Mouse (Mus musculus) forebrain, embryonic 11.5 days (tissue): ENCODE results near the gene Catsper3. TPM values are rescaled to one million over a fixed set of nuclear protein-coding genes. Genes with fewer than 3 reads are reported as not detected.

Experiments
- ATAC-seq: fragments of 200-750 bp; cut with Nextera tagmentation; replicated peaks from 2 replicates; pipeline ENCODE4 v1.8.0; 2017; ENCODE audit warnings: moderate TSS enrichment; ENCODE audit not compliant: low FRiP score
- DNase-seq: peaks from one replicate; pipeline ENCODE4 v3.0.0-alpha.2; 2017; ENCODE audit warnings: low spot score
- H3K27ac ChIP-seq: fragments of 300-500 bp; sonication (generic); 2 replicates; pipeline ENCODE4 v1.5.1; 2014; ENCODE audit warnings: low read depth, low read length
- H3K27me3 ChIP-seq: fragments of 300-500 bp; sonication (generic); 2 replicates; pipeline ENCODE4 v1.6.1; 2014; ENCODE audit warnings: mild to moderate bottlenecking, low read length, mixed read lengths; ENCODE audit not compliant: control insufficient read depth, insufficient read depth
- H3K36me3 ChIP-seq: fragments of 300-500 bp; sonication (generic); 2 replicates; pipeline ENCODE4 v1.6.1; 2014; ENCODE audit warnings: mild to moderate bottlenecking, low read length, moderate library complexity, mixed read lengths; ENCODE audit not compliant: control insufficient read depth, insufficient read depth
- H3K4me1 ChIP-seq: fragments of 300-500 bp; sonication (generic); replicated peaks from 2 replicates; pipeline ENCODE4 v1.6.1; 2014; ENCODE audit warnings: low read length, mixed read lengths; ENCODE audit not compliant: control insufficient read depth, insufficient read depth
- H3K4me2 ChIP-seq: fragments of 300-500 bp; sonication (generic); 2 replicates; pipeline ENCODE4 v1.6.1; 2014; ENCODE audit warnings: low read depth, mild to moderate bottlenecking, low read length, moderate library complexity, mixed read lengths; ENCODE audit not compliant: severe bottlenecking
- H3K4me3 ChIP-seq: fragments of 300-500 bp; sonication (generic); 2 replicates; pipeline ENCODE4 v1.5.1; 2014; ENCODE audit warnings: low read depth, low read length
- H3K9ac ChIP-seq: fragments of 300-500 bp; sonication (generic); 2 replicates; pipeline ENCODE4 v1.6.1; 2014; ENCODE audit warnings: low read length
- H3K9me3 ChIP-seq: fragments of 300-500 bp; sonication (generic); 2 replicates; pipeline ENCODE4 v1.6.1; 2016; ENCODE audit warnings: low read length, mixed read lengths; ENCODE audit not compliant: control insufficient read depth
- WGBS: fragments of 180-500 bp; shearing (Covaris S2); extraction: QIAGEN DNeasy Blood & Tissue Kit; methylation state at CpG from one replicate; pipeline ENCODE4 v1.1.7; 2014; 5-methylcytosine and 5-hydroxymethylcytosine counted together
- polyA plus RNA-seq: library from polyadenylated mRNA; unstranded; fragments of >200 nt; fragmentation: Nextera tagmentation; extraction: Ambion mirVana; gene quantifications from 2 replicates; pipeline ENCODE4 v1.2.1, GENCODE M21; 2014

The Catsper3 gene
- polyA plus RNA-seq: not detected in 2 replicates

- Histone ChIP-seq H3K27me3 (no peaks in the 10 kb centered on the region), H3K9ac (no peak within 1 kb of the TSS), H3K4me3 (no peak within 1 kb of the TSS), H3K27ac (no peak within 1 kb of the TSS), H3K4me1 (no peaks in the 10 kb centered on the region), H3K4me2 (no peak within 1 kb of the TSS), H3K36me3 (no peaks in the 10 kb centered on the region), H3K9me3 (no peaks in the 10 kb centered on the region)
- DNase-seq: no peak
- ATAC-seq: no peak
- WGBS: 91% methylated on average over 3 of the region's 3 CpGs
Measured at GRCm38 (mm10) chr13:55784268-55784667, at the start of gene Catsper3. Gene Catsper3, plus strand, starts transcription at chr13:55784568.

GRCm38 (mm10) chr13:55737885-55738284 is 46.5 kb upstream of the Catsper3 start:
- ATAC-seq (no peak), DNase-seq (no peak)
- no peaks in the 10 kb centered on the region for H3K4me1 ChIP-seq
- H3K36me3 ChIP-seq: no peaks in the 10 kb centered on the region
- no peak overlapping the region for H3K4me2 ChIP-seq
- H3K4me3 ChIP-seq: no peak overlapping the region
- WGBS: 97% methylated on average over 8 of the region's 8 CpGs
- no peak overlapping the region for H3K9ac ChIP-seq
- H3K27ac ChIP-seq: no peak overlapping the region
- H3K9me3 ChIP-seq: no peaks in the 10 kb centered on the region
- H3K27me3 ChIP-seq: no peaks in the 10 kb centered on the region

GRCm38 (mm10) chr13:55742306-55742705 is 42.1 kb upstream of the Catsper3 start:
- Histone ChIP-seq H3K9me3 (no peaks in the 10 kb centered on the region), H3K4me2 (no peak overlapping the region), H3K36me3 (no peaks in the 10 kb centered on the region), H3K9ac (no peak overlapping the region), H3K4me1 (no peaks in the 10 kb centered on the region), H3K4me3 (no peak overlapping the region), H3K27me3 (no peaks in the 10 kb centered on the region), H3K27ac (no peak overlapping the region)
- DNase-seq: no peak
- no peak for ATAC-seq
- 73% methylated on average over 8 of the region's 8 CpGs for WGBS

GRCm38 (mm10) chr13:55754380-55754779 is 30.0 kb upstream of the Catsper3 start:
- Histone ChIP-seq H3K27me3 (no peaks in the 10 kb centered on the region), H3K4me3 (no peak overlapping the region), H3K4me2 (no peak overlapping the region), H3K4me1 (no peaks in the 10 kb centered on the region), H3K36me3 (no peaks in the 10 kb centered on the region), H3K27ac (no peak overlapping the region), H3K9ac (no peak overlapping the region), H3K9me3 (no peaks in the 10 kb centered on the region)
- ATAC-seq (no peak), DNase-seq (no peak)
- WGBS: 84% methylated on average over 13 of the region's 13 CpGs

GRCm38 (mm10) chr13:55756789-55757188 is 27.6 kb upstream of the Catsper3 start:
- DNase-seq (no peak), ATAC-seq (no peak)
- no peak overlapping the region for H3K4me2 ChIP-seq
- H3K9me3 ChIP-seq: no peaks in the 10 kb centered on the region
- H3K9ac ChIP-seq: no peak overlapping the region; the same call in 1 of the 2 replicates
- H3K27me3 ChIP-seq: no peaks in the 10 kb centered on the region
- 45% methylated on average over 8 of the region's 8 CpGs for WGBS
- H3K4me3 ChIP-seq: no peak overlapping the region
- no peaks in the 10 kb centered on the region for H3K4me1 ChIP-seq
- H3K36me3 ChIP-seq: no peaks in the 10 kb centered on the region
- no peak overlapping the region for H3K27ac ChIP-seq

- WGBS: 87% methylated on average over 6 of the region's 6 CpGs
Measured at GRCm38 (mm10) chr13:55757645-55758044, 26.7 kb upstream of the Catsper3 start.

GRCm38 (mm10) chr13:55760576-55760975 is 23.8 kb upstream of the Catsper3 start:
- Histone ChIP-seq H3K9me3 (no peaks in the 10 kb centered on the region), H3K4me1 (no peaks in the 10 kb centered on the region), H3K27ac (no peak overlapping the region), H3K27me3 (no peaks in the 10 kb centered on the region), H3K9ac (no peak overlapping the region), H3K36me3 (no peaks in the 10 kb centered on the region), H3K4me3 (no peak overlapping the region), H3K4me2 (no peak overlapping the region)
- no peak for ATAC-seq
- DNase-seq: no peak
- WGBS: 43% methylated on average over 10 of the region's 10 CpGs

More at GRCm38 (mm10) chr13:55757645-55758044, 26.7 kb upstream of the Catsper3 start:
- H3K9ac ChIP-seq: no peak overlapping the region
- no peak overlapping the region for H3K27ac ChIP-seq
- H3K36me3 ChIP-seq: no peaks in the 10 kb centered on the region
- H3K4me3 ChIP-seq: no peak overlapping the region
- H3K4me2 ChIP-seq: no peak overlapping the region
- no peaks in the 10 kb centered on the region for H3K9me3 ChIP-seq
- no peaks in the 10 kb centered on the region for H3K4me1 ChIP-seq
- ATAC-seq (no peak), DNase-seq (no peak)
- H3K27me3 ChIP-seq: no peaks in the 10 kb centered on the region

GRCm38 (mm10) chr13:55761486-55761885 is 22.9 kb upstream of the Catsper3 start:
- H3K9me3 ChIP-seq: no peaks in the 10 kb centered on the region
- no peak overlapping the region for H3K9ac ChIP-seq
- H3K4me2 ChIP-seq: no peak overlapping the region
- H3K4me1 ChIP-seq: no peaks in the 10 kb centered on the region
- no peaks in the 10 kb centered on the region for H3K36me3 ChIP-seq
- no peaks in the 10 kb centered on the region for H3K27me3 ChIP-seq
- WGBS: 80% methylated on average over 10 of the region's 10 CpGs
- no peak overlapping the region for H3K4me3 ChIP-seq
- H3K27ac ChIP-seq: no peak overlapping the region
- no peak for DNase-seq
- no peak for ATAC-seq

GRCm38 (mm10) chr13:55774352-55774751 is 10.0 kb upstream of the Catsper3 start:
- H3K27ac ChIP-seq: no peak overlapping the region
- no peak for DNase-seq
- H3K4me1 ChIP-seq: no peaks in the 10 kb centered on the region
- no peaks in the 10 kb centered on the region for H3K36me3 ChIP-seq
- H3K27me3 ChIP-seq: no peaks in the 10 kb centered on the region
- H3K4me2 ChIP-seq: no peak overlapping the region
- no peak overlapping the region for H3K4me3 ChIP-seq
- ATAC-seq: no peak
- no peak overlapping the region for H3K9ac ChIP-seq
- no peaks in the 10 kb centered on the region for H3K9me3 ChIP-seq
- WGBS: 87% methylated on average over 7 of the region's 7 CpGs
